Mouse (Mus musculus) splenic B cell, adult 2 months (primary cell): ENCODE results near the gene Cabp2.
"Not testable (repeated sequence)": the region's sequence is repeated elsewhere in the genome, so short reads cannot be mapped to it uniquely, and the experiment has no call there.

Source experiments
- DNase-seq: peaks from one replicate; pipeline ENCODE4 v3.0.0-alpha.2; 2011; ENCODE audit warnings: low read depth, low spot score
- H3K27me3 ChIP-seq: 2 replicates; pipeline ENCODE4 v1.6.1; 2012; ENCODE audit warnings: mild to moderate bottlenecking, low read length, moderate library complexity, mixed read lengths; ENCODE audit not compliant: control insufficient read depth, poor library complexity, insufficient read depth, severe bottlenecking
- H3K36me3 ChIP-seq: 2 replicates; pipeline ENCODE4 v1.6.1; 2012; ENCODE audit warnings: mild to moderate bottlenecking, low read length, moderate library complexity, mixed read lengths; ENCODE audit not compliant: control insufficient read depth, poor library complexity, insufficient read depth, severe bottlenecking

The Cabp2 gene

GRCm38 (mm10) chr19:4081394-4081793 lies at the start of gene Cabp2:
Cabp2 (plus strand) TSS chr19:4081578.
- Histone ChIP-seq H3K36me3 (no peaks in the 10 kb centered on the region), H3K27me3 (0 out of 2 replicates have a peak, but pooled peaks cover 2% of the 10 kb centered on the region)
- DNase-seq: no peak

GRCm38 (mm10) chr19:4032668-4033067 lies 48.7 kb upstream of the Cabp2 start:
- no peak for DNase-seq
- no peaks in the 10 kb centered on the region for H3K36me3 ChIP-seq
- H3K27me3 ChIP-seq: no peaks in the 10 kb centered on the region

GRCm38 (mm10) chr19:4033298-4033697 lies 48.1 kb upstream of the Cabp2 start:
- Histone ChIP-seq H3K36me3 (no peaks in the 10 kb centered on the region), H3K27me3 (no peaks in the 10 kb centered on the region)
- DNase-seq: no peak

GRCm38 (mm10) chr19:4033742-4034141 lies 47.6 kb upstream of the Cabp2 start:
- Histone ChIP-seq H3K36me3 (no peaks in the 10 kb centered on the region), H3K27me3 (no peaks in the 10 kb centered on the region)
- DNase-seq: no peak

- H3K36me3 ChIP-seq: no peaks in the 10 kb centered on the region
- no peak for DNase-seq
Observed at GRCm38 (mm10) chr19:4036327-4037045, 44.9 kb upstream of the Cabp2 start.

GRCm38 (mm10) chr19:4037154-4037787 lies 44.1 kb upstream of the Cabp2 start:
- not testable (repeated sequence) for H3K36me3 ChIP-seq, H3K27me3 ChIP-seq, DNase-seq

More at GRCm38 (mm10) chr19:4036327-4037045, 44.9 kb upstream of the Cabp2 start:
- H3K27me3 ChIP-seq: no peaks in the 10 kb centered on the region

- H3K27me3 ChIP-seq: no peaks in the 10 kb centered on the region
- no peaks in the 10 kb centered on the region for H3K36me3 ChIP-seq
- DNase-seq: peak; percentile 83
Observed at GRCm38 (mm10) chr19:4037788-4038232, 43.6 kb upstream of the Cabp2 start, which contains the start of gene Gstp1. Gstp1 (minus strand) TSS chr19:4037985.

- H3K27me3 ChIP-seq, H3K36me3 ChIP-seq, DNase-seq: not testable (repeated sequence)
Observed at GRCm38 (mm10) chr19:4040941-4041340, 40.4 kb upstream of the Cabp2 start.

- DNase-seq, H3K27me3 ChIP-seq, H3K36me3 ChIP-seq: not testable (repeated sequence)
Observed at GRCm38 (mm10) chr19:4041500-4041899, 39.9 kb upstream of the Cabp2 start.

GRCm38 (mm10) chr19:4042124-4042523 lies 39.3 kb upstream of the Cabp2 start:
- DNase-seq: no peak
- Histone ChIP-seq H3K36me3 (no peaks in the 10 kb centered on the region), H3K27me3 (no peaks in the 10 kb centered on the region)

GRCm38 (mm10) chr19:4044109-4044508 lies 37.3 kb upstream of the Cabp2 start:
- H3K27me3 ChIP-seq, H3K36me3 ChIP-seq: not testable (repeated sequence)
- peak; percentile 32 for DNase-seq

GRCm38 (mm10) chr19:4045966-4046865 lies 35.2 kb upstream of the Cabp2 start, which contains the start of gene Gstp2:
Gstp2 (minus strand) TSS chr19:4046023.
- Histone ChIP-seq H3K36me3 (no peaks in the 10 kb centered on the region), H3K27me3 (no peaks in the 10 kb centered on the region)
- DNase-seq: no peak

- Histone ChIP-seq H3K36me3 (no peaks in the 10 kb centered on the region), H3K27me3 (no peaks in the 10 kb centered on the region)
- no peak for DNase-seq
Observed at GRCm38 (mm10) chr19:4046866-4047254, 34.5 kb upstream of the Cabp2 start.

GRCm38 (mm10) chr19:4047859-4048258 lies 33.5 kb upstream of the Cabp2 start:
- no peaks in the 10 kb centered on the region for H3K27me3 ChIP-seq
- DNase-seq: peak; percentile 92

More at GRCm38 (mm10) chr19:4047859-4048258, 33.5 kb upstream of the Cabp2 start:
- H3K36me3 ChIP-seq: no peaks in the 10 kb centered on the region
